Mouse (Mus musculus): Measurements from ENCODE around the gene Rps6kb2.

Rps6kb2 gene

GRCm38 (mm10) chr19:4162646-4163542, at the start of gene Rps6kb2:
Gene Rps6kb2, minus strand, starts transcription at chr19:4163354.
- peak; percentile 98 to 99 for DNase-seq

- no peak for DNase-seq
Observed at GRCm38 (mm10) chr19:4211891-4212588, 48.9 kb upstream of the Rps6kb2 start.

- DNase-seq: no peak
Observed at GRCm38 (mm10) chr19:4208563-4208962, 45.4 kb upstream of the Rps6kb2 start.

- DNase-seq: peak; percentile 85 to 86
Observed at GRCm38 (mm10) chr19:4206971-4207370, 43.8 kb upstream of the Rps6kb2 start.

GRCm38 (mm10) chr19:4204889-4205288, 41.7 kb upstream of the Rps6kb2 start:
- no peak for DNase-seq

GRCm38 (mm10) chr19:4203604-4204326, 40.6 kb upstream of the Rps6kb2 start:
- DNase-seq: no peak

GRCm38 (mm10) chr19:4203148-4203547, 40.0 kb upstream of the Rps6kb2 start:
- DNase-seq: no peak

- no peak for DNase-seq
Observed at GRCm38 (mm10) chr19:4202149-4202548, 39.0 kb upstream of the Rps6kb2 start.

GRCm38 (mm10) chr19:4201291-4201909, 38.2 kb upstream of the Rps6kb2 start, which contains the start of gene Rad9a:
Gene Rad9a, minus strand, starts transcription at chr19:4201662.
- DNase-seq: peak; percentile 99

- DNase-seq: no peak
Observed at GRCm38 (mm10) chr19:4197180-4197579, 34.0 kb upstream of the Rps6kb2 start.

GRCm38 (mm10) chr19:4196548-4196947, 33.4 kb upstream of the Rps6kb2 start:
- peak in 1 of 2 experiments; percentile 67 for DNase-seq

GRCm38 (mm10) chr19:4196048-4196447, 32.9 kb upstream of the Rps6kb2 start:
- no peak for DNase-seq

GRCm38 (mm10) chr19:4194776-4195650, 31.9 kb upstream of the Rps6kb2 start:
- DNase-seq: peak in 1 of 2 experiments; percentile 30

GRCm38 (mm10) chr19:4194021-4194724, 31.0 kb upstream of the Rps6kb2 start:
- no peak for DNase-seq

GRCm38 (mm10) chr19:4193129-4193528, 30.0 kb upstream of the Rps6kb2 start:
- DNase-seq: no peak

- DNase-seq: no peak
Observed at GRCm38 (mm10) chr19:4192251-4192985, 29.3 kb upstream of the Rps6kb2 start.

GRCm38 (mm10) chr19:4191528-4192250, 28.5 kb upstream of the Rps6kb2 start, which contains the start of gene Ppp1ca:
Gene Ppp1ca, plus strand, starts transcription at chr19:4192065.
- DNase-seq: peak; percentile 97 to 98

GRCm38 (mm10) chr19:4190831-4191334, 27.7 kb upstream of the Rps6kb2 start, which contains the start of gene Tbc1d10c:
Gene Tbc1d10c, minus strand, starts transcription at chr19:4191284.
- peak in 1 of 2 experiments; percentile 69 for DNase-seq

- DNase-seq: no peak
Observed at GRCm38 (mm10) chr19:4189051-4189620, 26.0 kb upstream of the Rps6kb2 start.

Data from kidney, postnatal 25 days (tissue).